Mouse (Mus musculus) central nervous system, embryonic 14 days (tissue): ENCODE results near the gene Smim8. TPM values are rescaled to one million over a fixed set of nuclear protein-coding genes. Genes with fewer than 3 reads are reported as not detected.

Source experiments
- polyA plus RNA-seq: library from polyadenylated mRNA; depleted of rRNA; stranded (reverse); fragments of >200 nt; gene quantifications from 2 replicates; pipeline ENCODE4 v1.2.3, GENCODE M21; 2012; rRNA removed

Smim8 gene
- polyA plus RNA-seq, result 23.3 and 24.3 TPM in 2 replicates

DNA sequence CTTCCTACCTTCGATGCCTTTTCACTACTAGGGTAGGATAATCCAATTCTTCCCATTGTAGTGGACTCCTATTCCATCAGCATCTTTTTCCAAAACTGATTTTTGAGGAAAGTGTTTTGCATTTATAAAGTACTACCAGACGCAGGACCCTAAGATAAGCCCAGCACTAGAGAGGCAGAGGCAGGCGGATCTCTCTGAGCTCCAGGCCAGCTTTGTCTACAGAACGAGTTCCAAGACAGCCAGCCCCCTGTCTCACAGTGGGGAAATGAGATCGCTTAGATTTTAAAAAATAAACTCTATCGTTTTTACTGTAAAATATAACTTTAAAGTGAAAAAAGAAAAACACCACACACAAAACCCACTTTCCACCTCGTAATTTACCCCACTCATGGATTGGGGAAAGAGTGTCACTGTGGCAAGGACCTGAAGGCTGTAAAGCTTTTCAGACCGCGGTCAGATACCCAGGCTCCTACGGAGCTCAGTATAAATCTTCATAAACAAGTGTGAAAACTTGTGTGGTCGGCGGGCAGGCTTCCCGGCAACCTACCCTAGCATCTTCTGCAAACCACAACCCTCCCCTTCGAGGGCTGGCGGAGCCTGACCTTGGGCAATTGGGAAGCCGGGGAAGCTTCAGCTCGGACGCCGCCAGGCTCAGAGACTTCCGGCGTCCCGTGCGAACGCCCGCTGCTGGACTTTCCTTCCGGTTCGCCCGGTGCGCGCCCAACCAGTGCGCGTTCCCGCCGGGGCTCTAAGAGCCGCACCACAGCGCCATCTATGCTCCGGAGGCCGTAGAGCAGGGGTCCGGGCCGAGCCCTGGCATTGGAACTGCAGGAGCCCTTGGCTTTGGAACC lies at the start of gene Smim8:
TSS of gene Smim8 (minus strand) at position 747 of the 851 bp plus-strand sequence.

DNA sequence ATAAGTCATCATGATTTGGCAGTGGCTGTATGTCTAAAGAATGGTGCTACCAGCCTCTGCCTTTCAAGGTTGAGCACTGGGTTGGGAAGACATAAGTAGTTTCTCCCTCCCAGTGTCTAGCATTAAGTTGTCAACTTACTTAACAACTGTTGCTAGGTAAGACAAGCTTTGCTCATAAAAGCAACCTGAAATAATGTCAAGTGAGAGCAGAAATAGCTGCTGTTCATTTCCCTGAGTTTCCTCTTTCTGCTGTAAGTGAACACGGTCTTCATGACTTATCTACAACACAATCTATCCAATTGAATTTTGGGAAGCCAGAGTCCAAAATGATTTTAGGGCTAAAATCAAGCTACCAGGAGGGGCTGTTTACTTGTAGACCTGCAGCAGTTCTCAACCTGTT lies 22.1 kb downstream of the Smim8 start, which contains the start of gene Gm136:
TSS of gene Gm136 (minus strand) at position 101 of the 400 bp plus-strand sequence.

DNA sequence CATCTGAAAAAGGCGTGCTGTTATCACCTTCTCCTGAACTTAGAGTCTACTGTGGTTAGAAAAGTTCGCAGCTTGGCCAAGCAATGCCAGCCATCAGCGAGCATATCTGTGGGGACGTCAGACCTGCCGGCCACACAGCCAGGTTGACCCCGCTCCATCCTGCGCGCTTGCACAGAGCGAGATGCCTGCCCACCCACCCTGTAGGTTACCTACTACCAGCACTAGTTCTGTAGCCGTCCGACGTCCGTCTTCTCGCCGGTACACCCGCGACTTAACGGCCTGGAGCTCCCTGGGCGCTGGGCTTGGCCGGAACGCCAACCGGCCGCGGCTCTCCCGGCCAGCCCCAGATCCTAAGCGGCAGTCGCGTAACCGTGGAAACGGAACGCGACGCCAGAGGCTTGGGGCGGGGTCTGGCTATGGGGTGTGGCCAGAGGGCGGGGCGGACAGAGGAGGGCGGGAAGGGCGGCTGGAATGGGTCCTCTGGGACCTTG lies 48.3 kb downstream of the Smim8 start, which contains the start of gene Cfap206:
TSS of gene Cfap206 (minus strand) at position 356 of the 491 bp plus-strand sequence.

Other genes with a start within 250 kb of the Smim8 start
- 134 and 150 TPM in 2 replicates for gene Akirin2, start 227.5 kb downstream of the Smim8 start, polyA plus RNA-seq
- gene Orc3, start 163.5 kb downstream of the Smim8 start, polyA plus RNA-seq, result 62.4 and 68.6 TPM in 2 replicates
- 41.9 and 46.2 TPM in 2 replicates for gene Rars2, start 163.5 kb downstream of the Smim8 start, polyA plus RNA-seq
- gene Slc35a1, start 91.0 kb downstream of the Smim8 start, polyA plus RNA-seq, result 24.9 and 26.3 TPM in 2 replicates
- 2.6 and 2.9 TPM in 2 replicates for gene Cfap206, start 48.2 kb downstream of the Smim8 start, polyA plus RNA-seq
- 0.05 TPM in 1 of 2 replicates, not detected in the other for gene Gm136, start 22.2 kb downstream of the Smim8 start, polyA plus RNA-seq
- 18.8 and 21.0 TPM in 2 replicates for gene Zfp292, start 104.5 kb upstream of the Smim8 start, polyA plus RNA-seq
- 1.1 TPM in 1 of 2 replicates, not detected in the other for gene Cga, start 115.4 kb upstream of the Smim8 start, polyA plus RNA-seq